Mouse (Mus musculus): Measurements from ENCODE around the gene Rab3il1.

- TF ChIP-seq CTCF (conservative IDR thresholded peaks at IDR 0.05; ENCODE audit: low read length) (no peak), NANOG (IDR thresholded peaks at IDR 0.05; ENCODE audit: borderline replicate concordance, low read length) (no peak), POU5F1 (IDR thresholded peaks at IDR 0.05; ENCODE audit: borderline replicate concordance, low read length) (no peak)
Observed at GRCm38 (mm10) chr19:9985190-9985899, 16.1 kb upstream of the Rab3il1 start.

Data from E14TG2a.4 (cell line).